Mouse (Mus musculus) testis, postnatal 10 days (tissue): ENCODE results near the gene Erlec1.

ENCODE experiments used
- DNase-seq: peaks from one replicate; pipeline ENCODE4 v3.0.0; 2021; ENCODE audit warnings: low spot score

Gene Erlec1

DNA sequence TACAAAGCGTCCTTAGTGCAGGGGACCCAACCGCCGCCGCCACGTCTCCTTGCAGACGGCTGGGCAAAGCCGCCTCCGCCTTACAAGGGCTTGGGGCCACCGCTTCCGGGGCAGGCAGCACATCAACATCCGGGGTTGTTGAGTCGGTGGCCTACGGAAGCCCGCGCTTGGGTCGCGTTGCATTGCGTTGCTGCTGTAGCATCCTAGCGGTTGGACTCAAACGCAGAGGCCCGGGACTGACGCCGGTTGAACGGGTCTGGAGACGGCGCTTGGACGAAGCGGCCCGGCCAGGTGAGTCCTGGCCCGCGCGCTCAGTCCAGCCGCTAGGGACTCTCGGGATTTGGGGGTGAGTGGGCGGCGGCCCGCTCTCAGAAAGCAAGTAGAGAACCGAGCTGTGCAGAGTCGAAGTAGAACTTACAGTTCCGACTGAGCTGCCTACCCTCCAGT, at the start of gene Erlec1:
Gene Erlec1, minus strand, starts transcription at position 57 of the 447 bp plus-strand sequence.
- DNase-seq = peak; percentile 87

DNA sequence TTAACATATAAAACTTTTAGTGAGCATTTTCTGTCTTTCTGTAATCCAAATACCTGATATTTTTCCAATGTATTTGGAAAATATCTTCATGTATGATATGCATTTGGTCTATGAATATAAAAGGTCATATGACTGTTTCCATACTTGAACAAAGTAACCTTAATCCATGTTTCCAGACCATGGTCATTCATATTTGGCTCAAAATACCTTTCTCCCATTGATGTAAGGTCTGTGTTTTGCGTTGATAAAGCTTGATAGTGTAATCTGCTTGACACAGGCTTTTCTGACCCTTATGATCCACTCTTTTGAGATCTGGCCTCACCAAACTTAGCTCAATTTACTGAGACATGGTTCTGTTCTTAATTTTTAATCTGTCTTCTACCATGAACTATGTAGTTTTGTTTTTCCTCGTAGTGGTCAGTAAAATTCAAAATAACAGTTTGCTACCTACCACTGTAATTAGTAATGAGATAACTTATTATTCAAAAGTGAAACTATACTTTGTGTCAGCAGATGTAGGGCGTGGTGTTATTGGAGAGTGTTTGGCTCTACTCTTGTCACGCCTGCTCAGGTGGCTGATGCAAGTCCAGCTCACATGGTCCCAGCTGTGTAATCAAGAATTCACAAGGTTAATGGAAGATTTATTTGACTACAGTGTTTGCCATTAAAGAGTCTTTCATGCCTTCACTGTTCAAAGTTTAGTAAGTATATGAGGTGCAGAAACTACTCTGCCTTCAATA, 47.2 kb upstream of the Erlec1 start:
- no peak for DNase-seq

DNA sequence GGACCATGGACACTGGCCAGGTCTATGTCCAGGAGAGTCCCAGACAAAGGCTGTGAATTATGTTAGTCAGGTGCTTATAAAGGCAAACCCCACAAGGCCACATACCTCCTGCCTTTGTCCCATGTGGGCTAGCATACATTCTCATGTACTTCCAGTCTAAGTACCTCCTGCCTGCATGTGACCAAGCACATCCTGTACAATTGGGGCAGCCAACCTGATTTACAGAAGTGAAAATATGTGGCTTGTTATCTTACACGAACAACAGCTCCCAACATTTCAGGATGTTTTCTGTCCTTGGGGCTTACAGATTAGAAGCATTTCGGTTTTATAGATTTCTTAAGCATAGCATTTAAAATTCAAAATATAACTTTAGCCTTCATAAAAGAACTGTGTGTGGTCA, 45.9 kb upstream of the Erlec1 start:
- no peak for DNase-seq

DNA sequence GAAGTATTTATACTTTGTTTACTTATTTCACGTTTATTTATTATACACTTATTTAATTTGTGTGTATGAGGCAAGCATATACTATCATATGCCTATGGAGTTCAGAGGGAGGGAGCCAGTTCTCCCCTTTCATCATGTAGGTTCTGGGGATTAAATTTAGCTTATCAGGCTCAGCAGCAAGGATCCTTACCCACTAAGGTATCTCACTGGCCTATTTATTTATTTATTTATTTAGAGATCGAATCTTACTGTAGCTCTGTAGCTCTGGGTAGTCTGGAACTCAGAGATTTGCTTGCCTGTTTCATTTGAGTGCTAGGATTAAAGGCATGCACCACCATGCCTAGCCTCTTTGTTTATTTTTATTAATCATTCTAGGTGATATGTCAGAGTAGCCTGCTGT, 44.6 kb upstream of the Erlec1 start:
- DNase-seq = no peak

DNA sequence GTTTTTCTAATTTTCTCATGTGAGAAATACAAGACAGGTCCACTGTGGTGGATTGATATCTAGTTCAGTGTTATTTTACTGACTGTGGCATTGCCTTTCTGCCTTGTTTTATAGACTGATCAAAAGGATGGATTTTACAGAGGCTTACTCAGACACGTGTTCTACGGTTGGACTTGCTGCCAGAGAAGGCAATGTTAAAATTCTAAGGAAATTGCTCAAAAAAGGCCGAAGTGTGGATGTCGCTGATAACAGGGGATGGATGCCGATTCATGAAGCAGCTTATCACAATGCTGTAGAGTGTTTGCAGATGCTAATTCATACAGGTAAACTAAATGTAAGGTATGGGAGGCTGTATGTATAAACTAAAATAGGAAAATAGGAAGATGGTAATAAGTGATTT, 44.1 kb upstream of the Erlec1 start:
- DNase-seq = no peak

DNA sequence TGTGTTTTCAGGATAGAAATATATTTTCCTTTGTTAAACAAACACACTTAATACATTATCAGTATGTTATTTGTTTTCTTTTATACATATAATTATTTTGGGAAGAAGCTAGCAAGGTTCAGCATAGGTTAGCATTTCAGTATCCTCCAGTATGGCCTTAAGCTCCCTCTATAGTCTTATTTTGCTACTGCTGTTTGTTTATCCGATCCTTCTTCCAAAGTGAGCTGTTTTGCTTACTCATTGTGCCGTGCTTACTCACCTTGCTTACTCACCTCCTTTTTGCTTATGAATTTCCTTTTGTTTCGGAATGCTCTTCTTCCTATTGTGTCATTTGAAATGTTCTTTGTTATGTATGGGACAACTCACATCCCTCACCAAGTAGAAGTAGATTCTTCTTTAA, 42.5 kb upstream of the Erlec1 start:
- no peak for DNase-seq

DNA sequence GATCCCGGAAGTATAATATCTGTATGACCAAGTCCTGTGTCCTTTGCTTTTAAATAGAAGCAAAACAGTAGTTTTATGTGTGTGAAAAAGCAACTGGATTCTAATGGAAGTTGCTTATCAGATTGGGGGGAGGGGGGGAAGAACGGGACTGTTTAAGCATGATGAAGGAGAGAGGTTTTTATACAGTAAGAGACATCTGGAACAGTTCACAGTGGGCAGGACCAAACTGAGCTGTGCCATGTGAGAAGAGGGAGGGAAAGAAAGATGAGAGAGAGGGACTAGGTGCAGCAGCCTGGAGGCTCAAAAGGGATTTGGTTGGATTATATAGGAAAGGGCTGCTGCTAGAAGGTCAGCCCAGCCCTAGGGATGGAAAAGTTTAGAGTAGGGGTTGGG, 32.5 kb upstream of the Erlec1 start:
- no peak for DNase-seq

DNA sequence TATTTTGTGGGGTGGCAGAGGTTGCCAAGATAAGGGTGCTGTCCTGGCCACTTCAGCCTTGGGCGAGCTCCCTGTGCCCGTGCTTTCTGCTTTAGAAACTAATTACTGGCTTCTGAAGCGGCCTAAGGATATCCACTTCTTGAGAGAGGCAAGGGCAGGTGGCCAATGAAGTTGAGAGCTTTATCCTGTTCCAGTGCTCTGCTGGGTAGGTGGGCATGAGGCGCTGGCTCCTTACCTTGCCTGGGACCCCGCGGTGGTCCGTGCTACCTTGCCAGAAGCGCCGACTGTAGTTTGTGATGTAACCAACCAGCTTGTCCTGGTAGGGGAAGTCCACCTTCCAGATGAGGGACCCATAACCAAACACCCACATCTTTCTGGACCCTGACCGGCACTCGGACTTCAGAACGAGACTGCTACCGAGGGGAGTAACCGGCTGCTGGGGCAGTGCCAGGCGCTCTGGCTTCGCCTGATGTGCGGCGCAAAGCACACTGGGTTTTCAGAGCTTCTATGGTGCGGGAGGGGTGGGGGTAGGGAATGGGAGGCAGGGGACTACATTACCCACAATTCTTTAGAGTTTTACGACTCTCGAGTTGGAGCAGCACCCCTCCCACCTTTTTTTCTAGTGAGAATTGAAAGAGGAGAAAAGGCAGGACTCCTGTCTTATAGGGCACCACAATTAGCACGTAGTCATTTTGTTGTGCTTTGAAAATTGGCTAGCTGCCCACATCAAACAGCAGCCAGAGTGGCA, 31.9 kb upstream of the Erlec1 start, which contains the start of gene Chac2:
Gene Chac2, minus strand, starts transcription at position 474 of the 748 bp plus-strand sequence.
- DNase-seq = peak; percentile 92

DNA sequence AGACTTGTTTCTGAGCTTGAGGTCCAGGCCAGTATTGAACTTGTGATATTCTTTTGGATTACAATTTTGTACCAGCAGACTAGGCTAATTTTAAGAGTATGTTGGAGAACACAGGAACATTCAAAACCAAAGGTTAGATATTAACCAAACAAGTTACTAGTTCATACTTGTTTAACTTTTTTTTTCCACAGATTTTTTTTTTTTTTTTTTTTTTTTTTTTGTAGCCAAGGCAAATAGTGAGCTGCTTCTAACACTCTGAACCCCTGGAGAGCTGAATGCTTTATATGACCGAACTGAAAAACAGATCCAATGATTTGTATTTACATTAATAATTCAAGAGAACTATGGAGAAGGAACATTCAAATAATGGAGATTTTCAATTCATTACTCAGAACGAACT, 31.1 kb upstream of the Erlec1 start:
- DNase-seq = no peak

DNA sequence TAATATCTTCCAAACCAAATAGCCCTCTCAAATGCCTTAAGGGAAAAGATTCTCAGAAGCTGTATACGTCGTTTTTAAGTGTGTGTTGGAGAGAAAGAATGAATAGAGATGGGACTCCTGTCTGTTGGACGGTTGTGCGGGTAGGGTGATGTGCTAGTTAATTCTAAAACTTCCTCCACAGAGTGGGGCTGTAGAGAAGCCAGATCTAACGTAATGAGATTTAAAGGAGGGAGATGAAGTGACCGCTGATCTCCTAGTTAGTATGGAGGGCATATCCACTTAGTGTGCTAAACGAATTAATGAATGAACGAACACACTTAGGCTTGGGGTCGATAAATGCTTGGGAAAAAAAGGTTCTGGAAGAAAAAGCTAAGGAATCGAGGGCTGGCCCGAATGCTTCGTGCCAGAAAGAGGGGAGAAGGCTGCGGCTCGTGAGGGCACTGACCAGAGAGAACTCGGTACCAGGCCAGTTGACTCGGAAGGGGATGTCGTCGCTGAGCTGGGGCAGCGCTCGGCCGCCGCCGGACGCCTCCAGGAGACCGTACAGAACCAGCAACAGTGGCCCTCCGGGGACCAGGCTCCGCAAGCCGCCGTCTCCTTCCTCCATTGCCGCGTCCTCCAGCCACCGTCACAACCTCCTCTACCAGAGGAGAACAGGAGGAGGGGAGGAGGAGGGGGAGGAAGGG, 523 bp downstream of the Erlec1 start:
- peak; percentile 62 for DNase-seq

DNA sequence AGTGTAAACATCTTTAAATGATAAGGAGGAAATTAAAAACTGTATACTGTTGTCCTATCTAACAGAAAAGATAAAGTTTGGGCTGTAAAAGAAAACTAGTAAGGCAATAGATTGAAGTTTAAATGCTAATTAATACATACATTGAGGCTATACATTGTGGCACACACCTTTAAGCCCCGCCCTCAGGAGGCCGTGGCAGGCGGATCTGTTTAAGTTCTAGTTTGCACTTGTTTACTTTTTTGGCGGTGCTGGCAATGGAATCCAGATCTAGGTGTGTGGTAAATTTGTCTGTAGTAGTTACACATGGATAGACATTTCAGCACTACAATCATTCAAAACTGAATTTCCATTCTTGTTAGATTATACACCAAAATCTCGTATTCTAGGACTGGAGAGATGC, 1.3 kb downstream of the Erlec1 start:
- DNase-seq = no peak

DNA sequence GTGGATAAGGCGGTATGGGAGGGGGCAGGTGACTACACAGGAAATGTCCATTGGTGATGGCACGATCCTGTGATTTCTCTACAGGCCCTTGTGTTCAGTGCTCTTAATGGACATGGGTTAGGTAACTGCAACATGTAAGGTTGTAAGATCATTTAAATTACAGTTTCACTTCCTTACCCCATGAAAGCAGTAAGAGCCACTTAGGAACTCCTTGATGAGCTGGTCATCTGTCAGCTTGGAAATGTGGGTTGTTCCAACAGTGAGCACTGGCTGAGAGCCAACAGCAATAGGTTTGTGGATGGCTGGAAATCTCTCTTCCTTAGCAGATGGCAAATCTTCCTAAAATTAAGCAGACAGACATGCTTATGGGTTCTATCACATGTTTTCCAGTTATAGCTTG, 10.6 kb downstream of the Erlec1 start:
- no peak for DNase-seq

DNA sequence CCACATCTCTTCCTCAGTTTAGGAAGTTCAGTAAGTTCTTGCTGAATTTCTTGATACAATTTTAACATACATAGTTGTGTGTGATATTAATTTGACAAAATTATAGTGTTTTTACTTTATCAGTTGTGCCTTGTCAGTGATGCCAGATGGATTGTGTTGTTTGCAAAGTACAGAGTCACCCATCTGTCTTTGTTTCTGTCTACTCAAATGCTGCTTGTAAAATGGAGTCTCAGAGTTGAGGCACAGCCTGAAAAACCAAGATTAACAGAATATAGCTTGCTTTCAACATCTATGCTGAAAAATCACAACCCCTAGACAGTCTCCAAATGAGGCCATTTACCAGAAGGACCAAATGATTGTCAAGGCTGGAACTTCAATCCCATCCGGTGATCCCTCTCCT, 25.6 kb downstream of the Erlec1 start:
- DNase-seq = no peak

DNA sequence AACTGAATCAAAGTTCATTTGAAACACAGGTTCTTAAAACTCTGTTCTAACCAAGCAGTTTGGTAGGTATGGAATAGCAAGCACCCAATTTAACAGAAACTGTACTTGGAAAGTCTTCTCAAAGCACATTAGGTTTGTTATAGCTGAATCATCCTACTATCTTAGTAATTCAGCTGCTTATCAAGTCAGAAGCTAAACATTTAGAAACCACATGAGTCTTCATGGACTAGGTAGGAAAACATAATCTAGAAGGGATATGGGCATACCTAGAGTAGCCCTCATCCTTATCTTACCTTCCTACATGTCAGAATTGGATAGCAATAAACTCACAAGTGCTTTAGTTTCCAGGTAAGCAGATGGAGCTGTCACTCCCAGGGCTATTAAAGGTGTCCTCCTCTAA, 26.1 kb downstream of the Erlec1 start:
- no peak for DNase-seq

DNA sequence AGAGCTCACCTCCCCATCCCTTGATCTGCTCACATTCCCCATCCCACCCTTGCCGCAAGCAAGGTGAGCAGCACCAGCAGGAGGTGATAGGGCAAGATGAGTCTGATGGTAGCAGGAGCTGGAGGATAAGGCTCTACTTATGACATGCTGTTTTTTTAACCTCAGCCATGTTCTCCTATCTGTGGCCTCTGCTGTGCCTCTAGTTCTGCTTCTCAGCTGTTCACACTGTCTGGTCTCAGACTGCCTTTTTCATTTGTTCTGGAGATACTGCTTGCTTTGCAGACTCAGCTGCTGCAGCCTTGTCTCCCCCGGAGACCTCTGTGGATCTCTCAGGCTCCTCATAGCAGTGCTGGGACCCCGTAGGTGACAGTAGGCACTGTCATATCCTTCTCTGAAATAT, 30.9 kb downstream of the Erlec1 start:
- DNase-seq = no peak

DNA sequence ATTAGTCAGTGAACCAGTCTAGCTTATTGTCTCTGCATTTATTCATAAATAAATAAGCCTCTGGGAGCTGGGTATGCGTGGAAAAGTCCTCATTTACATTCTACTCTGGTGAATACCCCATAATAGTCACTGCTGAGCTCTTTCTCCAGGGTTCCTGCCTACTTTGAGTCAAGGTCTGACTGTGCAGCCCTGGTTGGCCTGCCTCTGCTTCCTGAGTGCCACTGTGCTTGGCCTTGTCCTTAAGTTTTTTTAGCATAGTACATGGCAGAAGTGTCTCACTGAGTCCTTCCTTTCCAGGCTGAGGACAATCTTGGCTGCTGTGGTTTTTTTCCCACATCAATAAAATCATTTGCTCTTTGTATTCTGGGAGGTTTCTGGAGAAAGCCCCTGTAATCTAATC, 33.5 kb downstream of the Erlec1 start:
- DNase-seq = no peak

DNA sequence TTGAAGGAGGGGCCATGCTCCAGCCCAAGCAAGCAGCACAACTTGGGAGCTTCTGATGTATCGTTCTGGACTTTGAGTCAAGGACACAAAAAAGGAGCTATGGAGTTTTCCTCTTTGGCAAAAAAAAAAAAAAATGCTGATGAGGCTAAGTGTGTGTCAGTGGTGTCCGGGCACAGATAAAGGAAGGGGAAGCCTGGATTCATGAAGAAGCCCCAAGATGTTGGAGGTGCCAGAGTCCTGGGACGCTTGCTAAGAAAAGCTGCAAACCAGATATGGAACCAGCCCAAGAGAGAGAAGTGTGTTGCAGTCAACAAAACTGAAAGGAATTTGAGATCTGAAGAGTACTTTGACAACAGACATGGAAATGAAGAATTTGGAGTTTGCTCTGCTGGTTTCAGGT, 41.8 kb downstream of the Erlec1 start:
- DNase-seq = no peak

DNA sequence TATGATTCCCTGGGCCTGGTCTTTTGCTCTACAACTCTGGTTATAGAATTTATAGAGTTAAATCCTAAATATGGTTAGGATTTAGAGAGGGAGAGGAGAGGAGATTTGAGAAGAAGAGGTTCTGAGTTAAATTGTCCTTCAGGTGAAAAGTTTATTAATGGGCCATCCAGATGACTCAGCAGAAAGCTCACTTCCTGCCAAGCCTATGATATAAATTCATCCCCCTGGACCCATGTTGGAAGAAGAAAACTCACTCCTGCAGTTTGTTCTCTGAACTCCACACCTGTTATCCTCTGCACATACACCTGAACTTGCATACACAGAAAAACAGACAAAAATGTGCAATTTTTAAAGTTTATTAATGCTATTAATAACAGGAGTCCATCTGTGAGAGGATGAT, 54.8 kb downstream of the Erlec1 start:
- DNase-seq = no peak

DNA sequence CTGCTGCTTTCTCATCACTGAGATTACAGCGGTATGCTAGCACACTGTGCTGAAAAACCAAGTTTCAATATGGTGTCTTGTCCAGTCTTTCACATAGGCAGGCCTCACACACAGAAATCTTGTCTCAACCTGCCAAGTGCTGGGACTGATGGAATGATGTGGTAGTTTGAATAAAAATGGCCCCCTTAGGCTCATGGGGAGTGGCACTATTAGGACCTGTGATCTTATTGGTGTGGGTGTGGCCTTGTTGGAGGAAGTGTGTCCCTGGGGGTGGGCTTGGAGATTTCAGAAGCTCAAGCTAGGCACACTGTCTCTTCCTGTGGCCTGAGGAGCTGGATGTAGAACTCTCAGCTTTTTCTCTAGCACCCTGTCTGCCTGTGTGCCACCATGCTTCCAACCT, 57.9 kb downstream of the Erlec1 start:
- no peak for DNase-seq

DNA sequence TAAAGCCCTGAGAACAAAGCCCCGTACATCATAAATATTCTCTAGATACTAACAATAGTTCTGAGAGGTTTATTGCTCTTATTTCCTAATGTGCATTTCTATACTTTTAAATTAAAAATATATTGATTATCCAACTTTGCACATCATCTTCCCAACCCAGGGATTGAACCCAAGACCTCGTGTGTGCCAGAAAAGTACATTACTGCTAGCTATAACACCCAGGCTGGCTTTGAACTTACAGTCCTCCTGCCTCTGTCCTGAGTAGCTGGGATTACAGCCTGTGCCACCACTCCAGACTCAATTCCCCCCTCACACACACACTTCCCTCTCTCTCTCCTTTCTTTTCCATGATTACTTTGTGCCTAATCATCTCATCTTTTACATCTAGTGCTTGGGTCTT, 66.0 kb downstream of the Erlec1 start:
- no peak for DNase-seq

DNA sequence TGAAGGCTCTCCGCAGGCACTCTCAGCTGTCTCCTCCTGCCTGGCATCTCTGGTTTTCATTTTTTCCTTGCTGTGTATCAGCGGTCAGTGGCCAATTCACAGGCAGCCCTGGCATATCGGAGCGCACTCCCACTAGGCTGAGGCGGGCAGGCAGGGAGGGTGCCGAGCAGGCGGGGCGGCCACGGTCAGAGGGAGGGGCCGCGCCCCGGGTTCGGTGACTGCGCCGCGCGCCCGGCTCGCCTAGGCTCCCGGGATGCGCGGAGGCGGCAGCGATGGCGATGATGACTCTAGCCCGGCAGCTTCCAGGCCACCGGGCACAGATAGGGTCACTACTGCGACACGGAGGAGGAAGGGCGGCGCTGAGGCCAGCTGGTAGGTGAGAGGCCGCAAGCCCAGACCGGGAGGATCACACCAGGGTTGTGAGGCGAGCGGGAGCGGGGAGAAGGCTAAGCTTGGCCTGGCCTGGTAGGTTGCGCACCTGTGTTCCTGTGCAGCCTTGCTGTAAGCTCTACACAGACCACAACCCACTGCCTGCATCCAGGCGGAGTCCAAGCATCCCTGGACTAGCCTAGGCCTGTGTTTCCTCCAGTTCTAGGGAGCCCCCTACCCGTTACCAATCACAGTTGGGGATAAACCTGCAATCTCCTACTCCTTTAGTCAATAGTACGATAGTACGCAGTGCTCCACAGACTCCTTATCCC, 68.8 kb downstream of the Erlec1 start, which contains the start of the genes Gpr75 and Asb3:
Gene Gpr75, plus strand, starts transcription at position 188 of the 701 bp plus-strand sequence.
Gene Asb3, plus strand, starts transcription at position 246 of the 701 bp plus-strand sequence.
- peak; percentile 72 for DNase-seq
